8 mouse cellular contexts compared by ENCODE assay signal in genomic region chr4:137369954-137370750, GRCm38 (mm10). TPM values are rescaled to one million over a fixed set of nuclear protein-coding genes. Genes with fewer than 3 reads are reported as not detected.
A peak's percentile ranks its signal among the peaks of the same experiment; 100 is the strongest.
DNase-seq lines count a peak whose midpoint lies in the region; ATAC-seq and TF ChIP-seq lines count a peak whose summit lies in the region.

No protein-coding gene starts in this region.

- TF ChIP-seq EP300 in liver, postnatal 0 days (IDR thresholded peaks at IDR 0.05; ENCODE audit: low read depth), result no peak

- H3K27ac ChIP-seq in brown adipose tissue, adult 24 weeks (replicated peaks; ENCODE audit: low read depth, low read length), result peak overlapping the region; percentile 82
- H3K27ac ChIP-seq in liver, postnatal 0 days (ENCODE audit: low read depth), result peak overlapping the region; percentile 36
- H3K27ac ChIP-seq in neural tube, embryonic 13.5 days (replicated peaks), result peak overlapping the region; percentile 7; the same call in 1 of the 2 replicates

- H3K9ac ChIP-seq in liver, postnatal 0 days (replicated peaks), result peak overlapping the region; percentile 53
- peak overlapping the region; percentile 68 for H3K9ac ChIP-seq in neural tube, embryonic 13.5 days

- H3K9me3 ChIP-seq in liver, postnatal 0 days (ENCODE audit: low read length), result no peaks in the 10 kb centered on the region
- no peaks in the 10 kb centered on the region for H3K9me3 ChIP-seq in neural tube, embryonic 13.5 days

- peaks cover 22% of the 10 kb centered on the region for H3K4me1 ChIP-seq in brown adipose tissue, adult 24 weeks (ENCODE audit: control insufficient read depth, insufficient read depth, insufficient read length, low read length)
- peaks cover 36% of the 10 kb centered on the region for H3K4me1 ChIP-seq in liver, postnatal 0 days (ENCODE audit: insufficient read depth)
- peaks cover 10% of the 10 kb centered on the region for H3K4me1 ChIP-seq in neural tube, embryonic 13.5 days (replicated peaks)

- ATAC-seq in liver, postnatal 0 days, result peak; percentile 45
- ATAC-seq in neural tube, embryonic 13.5 days (ENCODE audit: low read depth), result peak; percentile 59; the same call in 1 of the 2 replicates

- 20% methylated on average over 28 of the region's 29 CpGs for WGBS in liver, postnatal 0 days (ENCODE audit: insufficient replicate concordance)
- WGBS in neural tube, embryonic 13.5 days, result 10% methylated on average over 28 of the region's 29 CpGs

- DNase-seq in ovary, postnatal 14 days (ENCODE audit: low spot score), result peak; percentile 27
- DNase-seq in ovary, postnatal 10 days (ENCODE audit: low spot score), result no peak
- peak; percentile 73 for DNase-seq in heart, adult 8-10 months (ENCODE audit: low spot score)
- peak; percentile 64 for DNase-seq in kidney, adult 18-20 months
- DNase-seq in liver, postnatal 0 days, result peak; percentile 56
- no peak for DNase-seq in layer of hippocampus, adult 9-10 months (ENCODE audit: low spot score)

- peak overlapping the region; percentile 69 for H3K4me2 ChIP-seq in liver, postnatal 0 days (ENCODE audit: low read depth, low read length)
- peak overlapping the region; percentile 63 for H3K4me2 ChIP-seq in neural tube, embryonic 13.5 days

- no peaks in the 10 kb centered on the region for H3K36me3 ChIP-seq in liver, postnatal 0 days (replicated peaks; ENCODE audit: insufficient read depth, low read length)
- no peaks in the 10 kb centered on the region for H3K36me3 ChIP-seq in neural tube, embryonic 13.5 days

- TF ChIP-seq CTCF in liver, postnatal 0 days (IDR thresholded peaks at IDR 0.05; ENCODE audit: low read depth), result no peak

- H3K4me3 ChIP-seq in brown adipose tissue, adult 24 weeks (ENCODE audit: insufficient read depth, low read depth, low read length), result peak overlapping the region; percentile 43
- H3K4me3 ChIP-seq in liver, postnatal 0 days (ENCODE audit: low read depth, low read length), result peak overlapping the region; percentile 36
- peak overlapping the region; percentile 34 for H3K4me3 ChIP-seq in neural tube, embryonic 13.5 days

- no peaks in the 10 kb centered on the region for H3K27me3 ChIP-seq in liver, postnatal 0 days (ENCODE audit: insufficient read depth, low read length)
- H3K27me3 ChIP-seq in neural tube, embryonic 13.5 days, result no peaks in the 10 kb centered on the region

RNA-seq across cellular contexts. Expression of gene Cdc42, which starts 12.6 kb away (rescaled TPM):
- 352 and 400 TPM in 2 replicates for polyA plus RNA-seq in brown adipose tissue, adult 24 weeks (2012; ENCODE audit: insufficient read depth, insufficient read length, missing spikeins)
- total RNA-seq in heart, adult 8-10 months (2022), result 100 to 1,000 TPM; 121 to 145 (median 138) TPM
- polyA plus RNA-seq in liver, postnatal 0 days (2015; fragmentation: Nextera tagmentation; extraction: Ambion mirVana), result 216 and 227 TPM in 2 replicates
- polyA plus RNA-seq in neural tube, embryonic 13.5 days (2015; fragmentation: Nextera tagmentation; extraction: Ambion mirVana), result 869 and 879 TPM in 2 replicates

RNA-seq across cellular contexts. Expression of gene Cela3a, which starts 39.4 kb away (rescaled TPM):
- not detected in 2 replicates for polyA plus RNA-seq in brown adipose tissue, adult 24 weeks (2012; ENCODE audit: insufficient read depth, insufficient read length, missing spikeins)
- total RNA-seq in heart, adult 8-10 months (2022), result not detected
- not detected in 2 replicates for polyA plus RNA-seq in liver, postnatal 0 days (2015; fragmentation: Nextera tagmentation; extraction: Ambion mirVana)
- not detected in 2 replicates for polyA plus RNA-seq in neural tube, embryonic 13.5 days (2015; fragmentation: Nextera tagmentation; extraction: Ambion mirVana)

Comparison
In these comparisons a context has a peak if more than half of its experiments do, and no peak if none do; other contexts are left out.
1. DNase-seq: peak in ovary, postnatal 14 days (single experiment), heart, adult 8-10 months (single experiment), kidney, adult 18-20 months (single experiment) and liver, postnatal 0 days (single experiment); none in ovary, postnatal 10 days (single experiment) and layer of hippocampus, adult 9-10 months (single experiment).
2. H3K27ac ChIP-seq: peak in every context shown above with its lines; median percentile 82 in brown adipose tissue, adult 24 weeks; 36 in liver, postnatal 0 days; 7 in neural tube, embryonic 13.5 days.
3. Peak in every context shown above with its lines, with median percentiles within 50 percentile points of each other: H3K4me3 ChIP-seq.